Mouse (Mus musculus): ENCODE data around the gene Fan1. TPM values are rescaled to one million over a fixed set of nuclear protein-coding genes. Genes with fewer than 3 reads are reported as not detected.

The Fan1 gene
- polyA plus RNA-seq, 1 experiment from 2014 or later: 4.2 TPM

- 82% methylated on average over 9 of the region's 9 CpGs for WGBS
- H3K9me3 ChIP-seq (ENCODE audit: control insufficient read depth, low read length): no peaks in the 10 kb centered on the region
- H3K27me3 ChIP-seq (ENCODE audit: control insufficient read depth, insufficient read depth, low read length): no peaks in the 10 kb centered on the region
- ATAC-seq (ENCODE audit: insufficient number of reproducible peaks, insufficient read depth, low FRiP score, low read depth): 0 out of 2 replicates have a peak, but pooled peaks have one; percentile 23
- H3K4me3 ChIP-seq (ENCODE audit: control insufficient read depth in 1 of 2, insufficient read depth in 1 of 2, low read depth in 1 of 2, low read length in 2 of 2): no peak overlapping the region
- H3K4me1 ChIP-seq (ENCODE audit: control insufficient read depth in 2 of 2, insufficient read depth in 2 of 2, low read length in 2 of 2): peaks cover 4 to 5% of the 10 kb centered on the region in 2 experiments; a peak in 2 of 4 replicates
- peaks cover 63% of the 10 kb centered on the region for H3K36me3 ChIP-seq (ENCODE audit: control insufficient read depth, insufficient read depth, low read length)
- H3K27ac ChIP-seq (replicated peaks in 1 of 2; ENCODE audit: control insufficient read depth in 1 of 2, insufficient read depth in 1 of 2, low read depth in 2 of 2, low read length in 2 of 2): no peak overlapping the region
- no peak overlapping the region for H3K9ac ChIP-seq (ENCODE audit: low read length)
- H3K4me2 ChIP-seq (ENCODE audit: low read length): no peak overlapping the region
These were observed 16.5 kb downstream of the Fan1 start for GRCm38 (mm10) chr7:64357405-64357804.

GRCm38 (mm10) chr7:64356661-64357060, 17.2 kb downstream of the Fan1 start:
- H3K4me2 ChIP-seq (ENCODE audit: low read length): no peak overlapping the region
- H3K9me3 ChIP-seq (ENCODE audit: control insufficient read depth, low read length): no peaks in the 10 kb centered on the region
- peaks cover 63% of the 10 kb centered on the region for H3K36me3 ChIP-seq (ENCODE audit: control insufficient read depth, insufficient read depth, low read length)
- 78% methylated on average over 5 of the region's 5 CpGs for WGBS
- H3K27ac ChIP-seq (replicated peaks in 1 of 2; ENCODE audit: control insufficient read depth in 1 of 2, insufficient read depth in 1 of 2, low read depth in 2 of 2, low read length in 2 of 2): no peak overlapping the region
- ATAC-seq (ENCODE audit: insufficient number of reproducible peaks, insufficient read depth, low FRiP score, low read depth): no peak
- no peak overlapping the region for H3K9ac ChIP-seq (ENCODE audit: low read length)
- no peaks in the 10 kb centered on the region for H3K27me3 ChIP-seq (ENCODE audit: control insufficient read depth, insufficient read depth, low read length)
- H3K4me3 ChIP-seq (ENCODE audit: control insufficient read depth in 1 of 2, insufficient read depth in 1 of 2, low read depth in 1 of 2, low read length in 2 of 2): no peak overlapping the region
- peaks cover 4 to 5% of the 10 kb centered on the region in 2 experiments; a peak in 2 of 4 replicates for H3K4me1 ChIP-seq (ENCODE audit: control insufficient read depth in 2 of 2, insufficient read depth in 2 of 2, low read length in 2 of 2)

GRCm38 (mm10) chr7:64354206-64354605, 19.7 kb downstream of the Fan1 start:
- H3K9ac ChIP-seq (ENCODE audit: low read length): no peak overlapping the region
- peaks cover 59% of the 10 kb centered on the region for H3K36me3 ChIP-seq (ENCODE audit: control insufficient read depth, insufficient read depth, low read length)
- H3K27ac ChIP-seq (replicated peaks in 1 of 2; ENCODE audit: control insufficient read depth in 1 of 2, insufficient read depth in 1 of 2, low read depth in 2 of 2, low read length in 2 of 2): no peak overlapping the region
- H3K4me3 ChIP-seq (ENCODE audit: control insufficient read depth in 1 of 2, insufficient read depth in 1 of 2, low read depth in 1 of 2, low read length in 2 of 2): no peak overlapping the region
- H3K9me3 ChIP-seq (ENCODE audit: control insufficient read depth, low read length): no peaks in the 10 kb centered on the region
- H3K4me1 ChIP-seq (ENCODE audit: control insufficient read depth in 2 of 2, insufficient read depth in 2 of 2, low read length in 2 of 2): peaks cover 4 to 5% of the 10 kb centered on the region in 2 experiments; a peak in 2 of 4 replicates
- ATAC-seq (ENCODE audit: insufficient number of reproducible peaks, insufficient read depth, low FRiP score, low read depth): no peak
- no peak overlapping the region for H3K4me2 ChIP-seq (ENCODE audit: low read length)
- H3K27me3 ChIP-seq (ENCODE audit: control insufficient read depth, insufficient read depth, low read length): no peaks in the 10 kb centered on the region
- WGBS: 48% methylated on average over 14 of the region's 14 CpGs

GRCm38 (mm10) chr7:64351087-64351486, 22.8 kb downstream of the Fan1 start:
- Histone ChIP-seq H3K4me3 (ENCODE audit: control insufficient read depth in 1 of 2, insufficient read depth in 1 of 2, low read depth in 1 of 2, low read length in 2 of 2) (no peak overlapping the region), H3K4me1 (ENCODE audit: control insufficient read depth in 2 of 2, insufficient read depth in 2 of 2, low read length in 2 of 2) (no peaks in the 10 kb centered on the region), H3K27ac (replicated peaks in 1 of 2; ENCODE audit: control insufficient read depth in 1 of 2, insufficient read depth in 1 of 2, low read depth in 2 of 2, low read length in 2 of 2) (no peak overlapping the region), H3K4me2 (ENCODE audit: low read length) (no peak overlapping the region), H3K9ac (ENCODE audit: low read length) (no peak overlapping the region), H3K36me3 (ENCODE audit: control insufficient read depth, insufficient read depth, low read length) (peaks cover 64% of the 10 kb centered on the region), H3K9me3 (ENCODE audit: control insufficient read depth, low read length) (no peaks in the 10 kb centered on the region), H3K27me3 (ENCODE audit: control insufficient read depth, insufficient read depth, low read length) (no peaks in the 10 kb centered on the region)
- ATAC-seq (ENCODE audit: insufficient number of reproducible peaks, insufficient read depth, low FRiP score, low read depth): no peak
- 80% methylated on average over 4 of the region's 4 CpGs for WGBS

GRCm38 (mm10) chr7:64349147-64349861, 24.6 kb downstream of the Fan1 start:
- no peak overlapping the region for H3K9ac ChIP-seq (ENCODE audit: low read length)
- H3K4me2 ChIP-seq (ENCODE audit: low read length): no peak overlapping the region
- WGBS: 82% methylated on average over 15 of the region's 15 CpGs
- no peaks in the 10 kb centered on the region for H3K4me1 ChIP-seq (ENCODE audit: control insufficient read depth in 2 of 2, insufficient read depth in 2 of 2, low read length in 2 of 2)
- peaks cover 72% of the 10 kb centered on the region for H3K36me3 ChIP-seq (ENCODE audit: control insufficient read depth, insufficient read depth, low read length)
- H3K27ac ChIP-seq (replicated peaks in 1 of 2; ENCODE audit: control insufficient read depth in 1 of 2, insufficient read depth in 1 of 2, low read depth in 2 of 2, low read length in 2 of 2): no peak overlapping the region
- no peaks in the 10 kb centered on the region for H3K27me3 ChIP-seq (ENCODE audit: control insufficient read depth, insufficient read depth, low read length)
- H3K4me3 ChIP-seq (ENCODE audit: control insufficient read depth in 1 of 2, insufficient read depth in 1 of 2, low read depth in 1 of 2, low read length in 2 of 2): no peak overlapping the region
- ATAC-seq (ENCODE audit: insufficient number of reproducible peaks, insufficient read depth, low FRiP score, low read depth): no peak
- H3K9me3 ChIP-seq (ENCODE audit: control insufficient read depth, low read length): no peaks in the 10 kb centered on the region

GRCm38 (mm10) chr7:64347813-64348212, 26.1 kb downstream of the Fan1 start:
- H3K4me2 ChIP-seq (ENCODE audit: low read length): no peak overlapping the region
- H3K27ac ChIP-seq (replicated peaks in 1 of 2; ENCODE audit: control insufficient read depth in 1 of 2, insufficient read depth in 1 of 2, low read depth in 2 of 2, low read length in 2 of 2): no peak overlapping the region
- ATAC-seq (ENCODE audit: insufficient number of reproducible peaks, insufficient read depth, low FRiP score, low read depth): no peak
- no peaks in the 10 kb centered on the region for H3K9me3 ChIP-seq (ENCODE audit: control insufficient read depth, low read length)
- no peaks in the 10 kb centered on the region for H3K4me1 ChIP-seq (ENCODE audit: control insufficient read depth in 2 of 2, insufficient read depth in 2 of 2, low read length in 2 of 2)
- H3K27me3 ChIP-seq (ENCODE audit: control insufficient read depth, insufficient read depth, low read length): no peaks in the 10 kb centered on the region
- WGBS: 94% methylated on average over 1 of the region's 1 CpGs
- no peak overlapping the region for H3K4me3 ChIP-seq (ENCODE audit: control insufficient read depth in 1 of 2, insufficient read depth in 1 of 2, low read depth in 1 of 2, low read length in 2 of 2)
- H3K9ac ChIP-seq (ENCODE audit: low read length): no peak overlapping the region
- H3K36me3 ChIP-seq (ENCODE audit: control insufficient read depth, insufficient read depth, low read length): peaks cover 58% of the 10 kb centered on the region

GRCm38 (mm10) chr7:64332686-64333085, 41.2 kb downstream of the Fan1 start:
- 92% methylated on average over 1 of the region's 1 CpGs for WGBS
- ATAC-seq (ENCODE audit: insufficient number of reproducible peaks, insufficient read depth, low FRiP score, low read depth): no peak

GRCm38 (mm10) chr7:64331309-64331708, 42.6 kb downstream of the Fan1 start:
- Histone ChIP-seq H3K4me2 (ENCODE audit: low read length) (no peak overlapping the region), H3K27me3 (ENCODE audit: control insufficient read depth, insufficient read depth, low read length) (no peaks in the 10 kb centered on the region), H3K27ac (replicated peaks in 1 of 2; ENCODE audit: control insufficient read depth in 1 of 2, insufficient read depth in 1 of 2, low read depth in 2 of 2, low read length in 2 of 2) (no peak overlapping the region), H3K4me1 (ENCODE audit: control insufficient read depth in 2 of 2, insufficient read depth in 2 of 2, low read length in 2 of 2) (no peaks in the 10 kb centered on the region), H3K9me3 (ENCODE audit: control insufficient read depth, low read length) (no peaks in the 10 kb centered on the region), H3K36me3 (ENCODE audit: control insufficient read depth, insufficient read depth, low read length) (peaks cover 44% of the 10 kb centered on the region), H3K9ac (ENCODE audit: low read length) (no peak overlapping the region), H3K4me3 (ENCODE audit: control insufficient read depth in 1 of 2, insufficient read depth in 1 of 2, low read depth in 1 of 2, low read length in 2 of 2) (no peak overlapping the region)
- no peak for ATAC-seq (ENCODE audit: insufficient number of reproducible peaks, insufficient read depth, low FRiP score, low read depth)
- 85% methylated on average over 3 of the region's 3 CpGs for WGBS

More at GRCm38 (mm10) chr7:64332686-64333085, 41.2 kb downstream of the Fan1 start:
- Histone ChIP-seq H3K4me3 (ENCODE audit: control insufficient read depth in 1 of 2, insufficient read depth in 1 of 2, low read depth in 1 of 2, low read length in 2 of 2) (no peak overlapping the region), H3K4me2 (ENCODE audit: low read length) (no peak overlapping the region), H3K36me3 (ENCODE audit: control insufficient read depth, insufficient read depth, low read length) (peaks cover 53% of the 10 kb centered on the region), H3K27me3 (ENCODE audit: control insufficient read depth, insufficient read depth, low read length) (no peaks in the 10 kb centered on the region), H3K4me1 (ENCODE audit: control insufficient read depth in 2 of 2, insufficient read depth in 2 of 2, low read length in 2 of 2) (no peaks in the 10 kb centered on the region), H3K9me3 (ENCODE audit: control insufficient read depth, low read length) (no peaks in the 10 kb centered on the region), H3K9ac (ENCODE audit: low read length) (no peak overlapping the region), H3K27ac (replicated peaks in 1 of 2; ENCODE audit: control insufficient read depth in 1 of 2, insufficient read depth in 1 of 2, low read depth in 2 of 2, low read length in 2 of 2) (no peak overlapping the region)
